Mouse (Mus musculus): Measurements from ENCODE around the gene Hmga1. TPM values are rescaled to one million over a fixed set of nuclear protein-coding genes. Genes with fewer than 3 reads are reported as not detected.

The Hmga1 gene
- total RNA-seq, 2 experiments from 2014 or later, result 43.6 to 45.5 TPM

DNA sequence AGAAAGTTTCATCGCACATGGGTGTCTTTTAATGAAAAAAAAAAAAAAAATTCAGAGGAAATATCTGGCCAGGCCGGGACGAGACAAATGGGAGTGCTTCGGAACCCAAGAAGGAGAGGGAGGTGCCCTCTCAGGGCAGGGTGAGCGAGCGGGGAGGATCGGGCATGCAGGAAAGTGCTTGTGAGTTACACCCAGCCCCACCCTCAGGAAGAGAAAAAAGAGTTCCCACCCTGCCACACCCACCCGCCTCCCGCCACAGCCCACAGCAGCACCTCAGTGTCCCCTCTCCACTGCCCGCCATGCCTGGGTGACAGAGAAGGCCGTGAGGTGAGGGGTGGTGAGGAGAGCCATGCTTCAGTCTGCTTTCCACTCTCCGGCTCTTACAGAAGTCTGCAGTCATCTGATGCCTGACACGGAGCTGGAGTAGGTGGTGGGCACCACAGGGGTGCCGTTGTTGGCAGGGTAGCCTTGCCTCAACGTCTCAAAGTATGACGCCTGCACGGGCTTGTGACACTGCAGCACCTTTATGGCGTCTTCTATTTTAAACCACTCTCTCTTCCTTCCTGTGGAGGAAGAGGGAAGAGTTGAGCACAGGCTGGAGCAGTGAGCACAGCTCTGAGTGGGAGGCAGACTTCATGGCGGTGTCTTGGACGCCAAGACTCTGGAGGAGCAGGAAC, 24.2 kb downstream of the Hmga1 start:
- intact Hi-C loops (cut with DNase I), result no loop called here
- no peak for DNase-seq

DNA sequence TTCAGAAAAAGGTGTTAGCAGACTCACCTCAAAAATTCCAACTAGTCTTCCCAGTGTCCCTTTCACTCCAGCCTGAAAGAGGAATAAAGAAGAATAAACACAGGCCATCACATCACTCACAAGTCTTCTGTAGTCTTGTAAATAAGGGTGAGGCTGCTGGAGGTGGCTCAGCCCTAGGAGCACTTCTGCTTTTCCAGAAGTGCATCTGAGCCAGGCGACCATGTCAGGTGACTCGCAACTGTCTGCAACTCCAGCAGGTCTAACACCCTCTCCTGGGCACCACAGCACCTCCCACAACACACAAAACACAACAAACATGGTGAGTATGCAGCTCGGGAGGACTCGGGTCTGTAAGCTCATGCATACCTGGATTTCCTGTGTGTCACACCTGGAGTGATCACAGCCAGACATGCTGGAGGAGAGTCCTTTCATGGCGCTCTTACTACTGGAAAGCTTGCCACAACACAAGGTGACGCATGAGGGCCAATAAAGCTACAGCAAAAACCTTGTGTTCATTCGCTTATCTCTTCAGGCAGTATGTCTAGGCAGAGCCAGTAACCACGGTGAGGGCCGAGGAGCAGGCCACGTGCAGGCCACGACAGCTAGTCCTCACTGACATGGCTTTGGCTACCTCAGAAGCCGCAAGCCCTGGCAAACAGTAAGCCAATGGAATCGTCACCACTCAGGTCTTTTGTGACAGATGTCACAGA, 27.0 kb downstream of the Hmga1 start:
- no peak for DNase-seq
- intact Hi-C loops (cut with DNase I), result no loop called here

DNA sequence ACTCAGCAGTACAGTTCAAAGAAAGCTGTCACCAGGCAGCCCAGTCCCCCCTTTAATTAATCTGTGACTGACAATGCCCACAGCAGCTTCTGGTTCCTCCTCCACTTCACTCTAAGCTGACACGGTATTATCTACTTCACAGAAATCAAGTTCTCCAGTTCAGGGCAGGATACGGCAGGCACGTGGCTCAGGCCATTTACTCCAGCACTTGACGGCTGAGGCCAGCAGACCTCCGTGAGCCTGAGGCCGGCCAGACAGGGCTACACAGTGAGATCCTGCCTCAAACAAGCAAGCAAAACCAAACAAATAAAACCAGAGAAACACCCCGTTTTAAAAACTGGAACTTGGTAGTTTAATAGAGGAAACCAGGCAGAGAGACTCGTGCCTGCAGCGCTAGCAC, 30.4 kb downstream of the Hmga1 start:
- DNase-seq, result no peak
- intact Hi-C loops (cut with DNase I), result no loop called here

DNA sequence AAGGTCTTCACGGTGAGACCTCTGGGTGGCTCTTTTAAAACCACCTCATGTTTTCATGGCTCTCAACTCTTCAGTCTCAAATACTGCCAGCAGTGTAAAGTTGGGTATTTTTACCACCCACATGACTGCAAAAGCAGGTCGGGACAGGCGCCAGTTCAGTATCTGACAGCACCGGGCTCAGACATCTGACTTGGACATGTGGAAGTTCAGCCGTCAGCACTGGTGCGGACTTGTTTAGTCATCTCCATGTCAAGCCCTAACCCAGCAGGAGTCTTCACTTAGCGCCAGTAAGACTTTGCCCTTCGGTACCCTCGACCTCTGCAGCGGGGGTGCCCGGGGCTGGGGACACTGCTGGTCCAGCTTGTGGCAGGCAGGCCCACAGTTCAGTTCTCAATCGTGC, 31.0 kb downstream of the Hmga1 start:
- intact Hi-C loops (cut with DNase I), result no loop called here
- no peak for DNase-seq

DNA sequence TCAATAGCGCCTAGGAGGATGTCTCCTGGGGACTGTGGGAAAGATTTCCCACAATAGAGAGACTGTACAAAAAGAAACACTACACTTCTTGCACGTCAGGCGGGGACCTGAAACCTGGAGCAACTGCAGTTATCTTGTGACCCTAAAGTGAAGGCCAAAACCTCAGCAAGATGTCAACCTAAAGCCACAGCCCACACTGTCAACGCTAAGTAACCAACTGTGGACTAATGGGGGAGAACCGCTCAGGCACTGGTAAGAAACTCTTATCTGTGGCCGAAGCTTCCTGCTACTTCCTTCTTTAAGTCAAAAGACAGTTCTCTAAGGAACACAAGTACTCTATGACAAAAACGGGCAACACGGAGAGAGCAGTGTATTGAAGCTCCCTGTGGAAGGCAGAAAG, 31.9 kb downstream of the Hmga1 start:
- intact Hi-C loops (cut with DNase I), result no loop called here
- DNase-seq, result no peak

DNA sequence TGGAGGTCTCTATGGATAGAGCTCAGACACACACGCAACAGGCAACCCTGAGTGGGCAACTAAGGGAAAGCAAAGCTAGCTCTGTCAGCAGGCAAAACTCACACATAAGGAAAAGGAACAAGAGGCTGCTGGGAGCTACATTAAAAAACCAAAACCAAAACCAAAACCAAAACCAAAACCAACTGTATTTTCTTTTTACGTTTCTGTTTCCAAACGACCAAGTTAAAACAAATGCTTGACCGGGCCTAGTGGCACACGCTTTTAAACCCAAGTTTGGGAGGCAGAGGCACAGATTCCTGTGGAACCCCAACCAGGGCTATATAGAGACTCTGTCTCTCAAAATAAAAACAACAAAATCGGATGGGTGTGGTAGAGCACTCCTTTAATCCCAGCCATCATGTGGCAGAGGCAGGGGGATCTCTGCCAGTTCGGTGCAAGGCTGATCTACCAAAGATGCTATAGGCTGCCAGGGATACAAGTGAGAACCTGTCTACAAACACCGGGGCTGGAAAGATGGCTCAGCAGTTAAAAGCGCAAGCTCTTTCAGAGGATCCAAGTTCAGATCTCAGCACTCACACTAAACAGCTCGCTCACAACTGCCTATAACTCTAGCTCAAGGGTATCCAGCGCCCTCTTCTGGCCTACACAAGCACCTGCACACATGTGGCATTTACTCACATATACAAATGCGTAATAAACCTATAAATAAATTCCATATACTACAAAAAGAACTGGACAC, 35.7 kb downstream of the Hmga1 start:
- intact Hi-C loops (cut with DNase I), result no loop called here
- no peak for DNase-seq

DNA sequence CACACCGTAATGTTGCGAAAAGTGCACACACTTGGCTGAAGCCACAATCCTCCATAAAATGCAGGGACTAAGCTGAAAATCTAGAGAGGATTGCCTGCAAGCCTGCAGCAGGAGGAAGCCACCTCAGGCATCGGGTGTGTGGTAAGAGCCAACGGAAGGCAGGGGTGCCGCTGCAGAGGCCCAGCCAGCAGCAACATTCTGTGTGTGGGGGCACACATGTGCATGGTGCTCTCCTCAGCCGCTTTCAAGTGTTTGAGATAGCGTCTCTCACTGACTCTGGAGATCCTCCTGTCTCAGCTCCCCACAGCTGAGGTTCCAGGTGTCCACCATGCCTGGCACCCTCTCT, 36.2 kb downstream of the Hmga1 start:
- no peak for DNase-seq
- intact Hi-C loops (cut with DNase I), result no loop called here

DNA sequence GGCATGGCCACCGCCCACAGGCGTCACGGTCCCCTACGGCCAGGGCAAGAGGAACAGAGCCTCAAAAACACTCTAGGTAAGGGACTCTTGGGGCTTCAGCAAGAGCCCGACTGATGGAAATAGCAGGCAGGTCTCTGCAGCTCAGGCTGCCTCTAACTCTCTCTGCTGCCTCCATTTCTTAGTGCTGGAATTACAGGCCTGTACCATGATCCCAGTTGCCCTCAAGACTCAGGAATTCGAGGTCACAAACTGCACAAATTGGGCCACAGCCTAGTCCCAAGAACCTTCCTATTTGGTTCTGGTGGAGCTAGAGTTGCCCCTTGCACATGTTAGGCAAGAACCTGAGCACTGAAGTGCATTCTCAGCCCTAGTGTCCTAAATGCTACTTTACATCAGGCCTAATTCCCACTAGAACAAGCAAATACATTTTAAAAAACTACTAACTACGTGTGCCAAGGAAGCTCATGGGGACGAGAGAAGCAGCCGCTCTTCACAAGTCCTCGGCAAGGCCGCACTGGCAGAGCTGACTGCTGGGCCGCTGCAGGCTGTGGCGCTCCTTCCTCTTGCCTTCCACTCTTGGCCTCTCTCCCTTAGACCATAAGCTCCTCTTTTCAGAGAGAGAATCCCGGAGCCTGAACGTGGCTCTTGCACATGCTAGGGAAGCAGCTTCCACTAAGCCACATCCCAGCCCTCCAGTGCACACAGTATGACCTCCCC, 39.5 kb downstream of the Hmga1 start:
- intact Hi-C loops (cut with DNase I), result no loop called here
- no peak for DNase-seq

DNA sequence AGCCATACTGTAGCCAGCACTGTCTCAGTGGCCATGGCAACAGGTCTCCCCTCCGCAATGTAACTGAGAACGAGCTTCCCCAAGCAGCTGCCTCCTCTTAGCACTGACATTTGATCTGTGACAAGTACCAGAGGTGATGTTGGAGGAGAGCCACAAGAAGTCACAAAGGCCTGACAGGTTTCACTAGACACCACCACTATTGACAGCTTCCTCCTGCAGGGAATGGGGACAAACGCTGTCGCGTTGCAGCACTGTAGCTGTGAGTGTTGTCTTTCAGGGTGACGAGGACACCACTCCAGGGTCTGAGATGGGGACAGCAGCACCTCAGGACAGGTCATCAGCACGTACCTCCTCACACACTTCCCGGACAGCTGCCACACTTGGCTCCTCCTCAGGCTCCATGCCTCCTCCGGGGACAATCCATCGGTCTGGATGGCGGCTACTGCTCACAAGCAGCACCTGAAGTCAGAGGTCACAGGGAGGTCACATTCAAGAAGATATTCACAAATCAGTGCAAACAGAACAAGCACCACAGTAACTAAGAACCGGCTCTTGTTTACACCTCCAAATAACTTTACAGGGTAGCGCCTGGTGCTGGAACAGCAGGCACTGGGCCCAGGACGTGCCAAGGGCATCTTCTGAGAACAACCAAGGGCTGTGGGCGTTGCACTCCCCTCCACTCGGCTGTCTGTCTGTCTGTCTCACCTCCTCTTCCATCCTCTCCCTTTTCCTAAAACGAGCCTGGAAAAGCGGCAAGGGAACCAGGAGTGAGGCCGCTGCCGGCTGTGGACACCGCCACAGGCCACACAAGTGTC, 40.3 kb downstream of the Hmga1 start:
- no peak for DNase-seq
- intact Hi-C loops (cut with DNase I), result no loop called here

DNA sequence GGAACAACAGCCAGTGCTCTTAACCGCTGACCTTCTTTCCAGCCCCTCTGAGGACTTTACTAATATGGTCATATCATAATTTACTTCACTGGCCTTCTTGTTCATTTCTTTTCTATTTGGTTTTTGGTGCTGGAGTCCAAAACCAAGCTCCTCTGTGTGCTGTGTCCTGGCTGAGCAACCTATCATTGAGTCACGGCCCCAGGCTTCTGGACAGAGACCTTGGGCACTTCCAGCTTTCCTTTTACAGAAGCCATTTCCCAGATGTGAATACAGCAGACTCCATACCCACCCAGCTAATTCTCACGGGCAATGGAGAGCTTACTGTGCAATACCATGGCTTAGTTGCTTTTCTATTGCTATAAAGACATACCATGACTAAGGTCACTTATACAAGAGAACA, 44.0 kb downstream of the Hmga1 start:
- DNase-seq, result no peak
- intact Hi-C loops (cut with DNase I), result no loop called here

DNA sequence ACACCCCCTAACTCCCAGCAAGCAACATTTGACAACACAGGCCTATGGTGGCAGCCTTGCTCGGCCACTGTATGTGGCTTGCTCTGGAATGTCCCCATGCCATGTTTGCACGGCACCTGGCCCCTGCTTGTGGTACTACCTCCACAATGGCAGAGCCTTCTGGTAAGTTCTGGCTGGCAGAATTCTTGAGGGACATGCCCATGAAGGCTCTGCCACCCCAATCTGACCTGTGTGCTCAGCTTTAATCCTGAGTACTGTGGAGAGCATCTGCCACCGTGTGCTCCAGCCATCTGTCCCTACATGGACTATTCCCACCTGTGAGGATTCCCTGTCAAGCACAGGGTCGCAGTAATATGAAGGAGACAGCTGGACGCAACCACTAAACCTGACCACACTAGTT, 44.6 kb downstream of the Hmga1 start:
- no peak for DNase-seq
- intact Hi-C loops (cut with DNase I), result no loop called here

DNA sequence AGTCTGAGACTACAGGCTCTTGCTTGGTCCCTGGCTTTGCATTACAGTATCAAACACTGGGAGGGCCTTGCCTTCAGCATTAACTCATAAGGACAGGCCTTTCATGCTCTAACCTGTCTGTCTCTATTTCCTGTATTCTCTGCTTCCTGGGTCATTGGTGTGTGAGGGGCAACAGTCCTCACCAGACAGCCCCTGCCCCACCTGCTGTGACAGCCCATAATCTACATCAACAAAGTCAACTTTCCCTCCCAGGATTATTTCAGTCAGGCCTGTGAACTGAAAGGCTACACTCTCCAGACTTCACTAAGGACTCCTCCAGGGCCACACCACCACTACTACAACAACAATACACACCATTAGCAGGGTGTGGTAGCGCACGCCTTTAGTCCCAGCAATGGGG, 46.7 kb downstream of the Hmga1 start:
- DNase-seq, result no peak
- intact Hi-C loops (cut with DNase I), result no loop called here

DNA sequence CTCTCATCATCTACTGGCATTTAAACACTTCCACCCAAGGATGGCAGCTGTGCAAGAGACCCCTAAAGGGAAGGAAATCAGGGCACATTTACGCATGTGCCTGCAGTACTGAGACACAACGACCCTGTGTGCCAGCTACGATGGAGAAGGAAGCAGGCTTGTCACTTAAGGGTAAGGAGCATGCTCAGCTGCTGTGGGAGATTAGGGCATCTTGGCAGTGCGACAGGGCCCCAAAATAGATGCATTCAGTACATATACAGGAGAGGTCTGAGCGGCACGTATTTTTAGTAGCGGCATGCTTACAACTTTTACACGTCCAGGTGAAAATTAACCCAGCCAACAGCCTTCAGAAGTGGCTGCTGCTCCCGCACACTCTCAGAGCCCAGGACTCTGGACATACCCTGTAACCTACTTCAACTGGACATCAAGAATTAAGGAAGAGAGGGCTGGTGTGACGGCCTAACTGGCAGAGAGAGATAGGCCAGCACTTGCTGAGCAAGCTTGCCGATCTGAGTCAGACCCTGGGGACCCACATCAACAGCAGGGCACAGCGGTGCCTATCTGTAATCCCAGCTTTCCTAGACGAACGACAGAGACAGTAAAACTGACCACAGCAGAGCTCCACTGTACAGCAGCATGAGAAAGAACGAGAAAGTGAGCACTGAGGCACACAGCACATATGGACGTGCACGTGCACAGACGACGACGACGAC, 47.4 kb downstream of the Hmga1 start:
- intact Hi-C loops (cut with DNase I), result no loop called here
- DNase-seq, result no peak

DNA sequence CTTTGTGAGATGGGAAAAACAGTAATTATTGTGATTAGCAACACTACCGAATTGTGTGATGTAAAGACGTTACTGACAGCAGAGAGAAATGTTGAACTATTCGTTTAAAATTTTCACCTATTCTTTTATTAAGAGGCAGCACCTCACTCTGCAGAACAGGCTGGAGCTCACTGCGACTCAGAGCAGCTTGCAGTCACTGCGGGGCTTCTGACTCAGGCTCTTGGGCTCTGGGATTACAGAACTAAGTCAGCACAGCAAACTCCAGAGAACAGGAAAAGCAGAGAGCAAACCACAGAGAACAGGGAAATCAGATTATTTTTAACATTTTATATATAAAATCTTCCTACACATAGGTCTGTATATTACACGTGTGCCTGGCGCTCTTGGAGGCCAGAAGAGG, 53.3 kb downstream of the Hmga1 start:
- DNase-seq, result no peak
- intact Hi-C loops (cut with DNase I), result no loop called here

DNA sequence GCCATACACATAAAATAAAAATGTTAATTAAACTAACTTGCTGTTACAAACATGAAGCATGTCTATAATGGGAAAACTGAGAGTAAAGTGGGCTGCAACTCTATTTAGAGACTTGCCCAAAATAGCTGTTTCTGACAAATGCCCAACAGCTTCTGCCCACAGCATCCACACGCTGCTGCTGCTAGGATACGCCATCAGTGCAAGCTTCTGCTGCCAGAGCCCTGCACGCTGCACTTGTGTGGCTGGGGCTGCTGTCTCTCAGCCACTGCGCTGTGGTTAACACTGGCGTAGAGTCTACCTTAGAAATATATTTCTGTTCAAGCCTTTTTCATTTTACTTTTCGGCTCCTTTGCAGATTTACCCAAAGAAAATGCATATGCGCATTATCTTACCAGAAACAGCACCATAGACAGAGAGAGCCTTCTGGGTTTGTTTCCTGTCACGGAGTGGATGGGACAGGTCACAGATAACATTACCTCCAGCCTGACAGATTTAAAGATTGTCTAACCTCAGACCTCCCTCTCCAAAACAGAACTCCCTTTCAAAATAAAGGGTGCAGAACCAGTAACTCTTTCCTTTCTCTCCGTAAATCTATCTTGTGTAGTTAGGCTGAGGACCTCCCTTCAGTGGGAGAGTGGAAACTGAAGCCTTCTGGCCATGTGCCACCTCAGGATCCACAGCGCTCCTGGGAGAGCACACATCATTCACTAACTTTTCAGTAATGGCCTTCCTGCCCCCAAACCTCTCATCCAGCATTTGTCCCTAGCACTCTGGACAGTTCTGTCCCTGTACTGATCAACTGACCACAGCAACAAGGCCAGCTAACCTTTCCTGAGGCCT, 54.6 kb downstream of the Hmga1 start:
- intact Hi-C loops (cut with DNase I), result no loop called here
- DNase-seq, result no peak

DNA sequence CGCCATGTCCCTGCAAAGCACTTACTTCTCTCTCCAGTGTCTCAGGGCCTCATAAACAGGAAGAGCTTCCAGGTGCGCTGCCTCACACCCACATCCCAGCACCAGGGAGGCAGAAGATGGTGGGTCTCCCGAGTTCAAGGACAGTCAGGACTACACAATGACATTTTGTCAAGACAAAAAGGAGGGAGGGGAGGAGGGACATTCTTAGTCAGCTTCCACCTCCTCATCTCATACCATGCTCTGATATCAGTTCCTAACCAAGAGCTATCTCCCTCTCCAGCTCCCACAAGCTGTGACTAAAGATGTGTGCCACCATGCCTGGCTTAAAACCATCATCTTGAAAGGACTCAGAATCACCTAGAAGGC, 55.2 kb downstream of the Hmga1 start:
- intact Hi-C loops (cut with DNase I), result no loop called here
- DNase-seq, result no peak

DNA sequence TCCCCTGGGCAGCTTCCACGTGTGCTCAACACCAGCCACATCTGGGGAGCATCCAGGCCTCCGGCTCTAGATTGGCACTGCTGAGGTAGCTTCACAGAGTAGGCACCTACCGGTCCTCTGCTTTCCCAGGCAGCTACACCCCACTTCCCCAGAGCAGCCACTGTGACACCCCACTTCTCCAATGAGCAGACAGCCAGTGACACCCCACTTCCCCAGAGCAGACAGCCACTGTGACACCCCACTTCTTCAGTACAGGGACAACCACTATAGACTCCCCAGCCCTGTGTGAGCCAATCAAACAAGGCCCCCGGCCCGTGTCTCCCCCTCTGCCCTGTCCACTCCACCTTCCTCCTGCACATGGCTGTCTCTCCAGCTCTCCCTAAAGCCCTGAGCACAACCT, 55.7 kb downstream of the Hmga1 start:
- intact Hi-C loops (cut with DNase I), result no loop called here
- no peak for DNase-seq

DNA sequence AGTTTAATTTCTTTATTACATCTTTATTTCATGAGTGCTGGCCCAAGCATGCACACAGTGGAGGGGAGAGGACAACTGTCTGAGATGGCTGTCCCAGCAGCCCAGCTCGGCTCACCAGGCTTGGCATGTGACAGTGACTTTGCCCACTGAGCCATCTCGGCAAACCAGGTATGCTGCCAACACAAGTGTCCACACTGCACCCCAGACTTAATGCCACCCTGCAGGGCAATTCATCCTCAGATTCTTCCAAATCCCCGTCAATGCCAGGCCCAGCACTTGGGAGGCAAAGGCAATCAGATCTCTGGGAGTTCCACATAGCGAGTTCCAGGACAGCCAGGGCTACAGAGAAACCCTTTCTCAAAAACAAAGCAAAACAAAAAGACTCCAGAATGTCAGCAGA, 56.7 kb downstream of the Hmga1 start:
- DNase-seq, result no peak
- intact Hi-C loops (cut with DNase I), result no loop called here

Data from left cerebral cortex, postnatal 4 days (tissue).